Mouse (Mus musculus) forebrain, embryonic 15.5 days (tissue): ENCODE measurements around the gene Lmo1. TPM values are rescaled to one million over a fixed set of nuclear protein-coding genes. Genes with fewer than 3 reads are reported as not detected.
"Not testable (repeated sequence)": the region's sequence is repeated elsewhere in the genome, so short reads cannot be mapped to it uniquely, and the experiment has no call there.

Experiments used
- ATAC-seq: fragments of 200-750 bp; cut with Nextera tagmentation; replicated peaks from 2 replicates; pipeline ENCODE4 v1.8.0; 2017; ENCODE audit warnings: mild to moderate bottlenecking, moderate TSS enrichment, moderate library complexity
- H3K27ac ChIP-seq: fragments of 300-500 bp; sonication (generic); replicated peaks from 2 replicates; pipeline ENCODE4 v1.5.1; 2015; ENCODE audit warnings: mild to moderate bottlenecking, inconsistent platforms
- H3K27me3 ChIP-seq: fragments of 300-500 bp; sonication (generic); 2 replicates; pipeline ENCODE4 v1.6.1; 2015; ENCODE audit warnings: inconsistent platforms
- H3K36me3 ChIP-seq: fragments of 300-500 bp; sonication (generic); 2 replicates; pipeline ENCODE4 v1.6.1; 2015; ENCODE audit warnings: mild to moderate bottlenecking, inconsistent platforms
- H3K4me1 ChIP-seq: fragments of 300-500 bp; sonication (generic); 2 replicates; pipeline ENCODE4 v1.6.1; 2015; ENCODE audit warnings: inconsistent platforms
- H3K4me2 ChIP-seq: fragments of 300-500 bp; sonication (generic); replicated peaks from 2 replicates; pipeline ENCODE4 v1.6.1; 2015; ENCODE audit warnings: mild to moderate bottlenecking, inconsistent platforms
- H3K4me3 ChIP-seq: fragments of 300-500 bp; sonication (generic); 2 replicates; pipeline ENCODE4 v1.5.1; 2015; ENCODE audit warnings: mild to moderate bottlenecking, inconsistent platforms
- H3K9ac ChIP-seq: fragments of 300-500 bp; sonication (generic); replicated peaks from 2 replicates; pipeline ENCODE4 v1.6.1; 2015; ENCODE audit warnings: mild to moderate bottlenecking, inconsistent platforms
- H3K9me3 ChIP-seq: fragments of 300-500 bp; sonication (generic); 2 replicates; pipeline ENCODE4 v1.6.1; 2016; ENCODE audit warnings: inconsistent platforms
- WGBS: fragments of 180-500 bp; shearing (Covaris S2); methylation state at CpG from one replicate; pipeline ENCODE4 v1.1.7; 2015; ENCODE audit warnings: mixed read lengths; 5-methylcytosine and 5-hydroxymethylcytosine counted together
- polyA plus RNA-seq: library from polyadenylated mRNA; unstranded; fragments of >200 nt; fragmentation: Nextera tagmentation; extraction: Ambion mirVana; gene quantifications from 2 replicates; pipeline ENCODE4 v1.2.1, GENCODE M21; 2015

Gene Lmo1
- polyA plus RNA-seq, 1 experiment from 2014 or later = 102 TPM

- no peak overlapping the region for H3K9ac ChIP-seq
- no peaks in the 10 kb centered on the region for H3K36me3 ChIP-seq
- H3K9me3 ChIP-seq = no peaks in the 10 kb centered on the region
- ATAC-seq = no peak
- 76% methylated on average over 7 of the region's 7 CpGs for whole genome bisulfite sequencing
- peaks cover 11% of the 10 kb centered on the region; the same call in 1 of the 2 replicates for H3K27me3 ChIP-seq
- no peak overlapping the region for H3K27ac ChIP-seq
- H3K4me3 ChIP-seq = no peak overlapping the region
- no peak overlapping the region for H3K4me2 ChIP-seq
- no peaks in the 10 kb centered on the region for H3K4me1 ChIP-seq
Observed at GRCm38 (mm10) chr7:109097203-109097602, 77.8 kb downstream of the Lmo1 start.

- no peaks in the 10 kb centered on the region for H3K4me1 ChIP-seq
- no peak overlapping the region for H3K27ac ChIP-seq
- H3K4me2 ChIP-seq = no peak overlapping the region
- WGBS = 83% methylated on average over 4 of the region's 4 CpGs
- no peak overlapping the region for H3K9ac ChIP-seq
- peaks cover 8% of the 10 kb centered on the region; the same call in 1 of the 2 replicates for H3K27me3 ChIP-seq
- no peaks in the 10 kb centered on the region for H3K9me3 ChIP-seq
- H3K4me3 ChIP-seq = no peak overlapping the region
- no peaks in the 10 kb centered on the region for H3K36me3 ChIP-seq
- no peak for ATAC-seq
Observed at GRCm38 (mm10) chr7:109096618-109097017, 78.4 kb downstream of the Lmo1 start.

- H3K9ac ChIP-seq = no peak overlapping the region
- no peak for ATAC-seq
- no peaks in the 10 kb centered on the region for H3K27me3 ChIP-seq
- no peak overlapping the region for H3K27ac ChIP-seq
- no CpG with 5 or more reads among the region's 7 CpGs for WGBS
- no peaks in the 10 kb centered on the region for H3K4me1 ChIP-seq
- H3K4me2 ChIP-seq = no peak overlapping the region
- no peaks in the 10 kb centered on the region for H3K36me3 ChIP-seq
- no peaks in the 10 kb centered on the region for H3K9me3 ChIP-seq
- H3K4me3 ChIP-seq = no peak overlapping the region
Observed at GRCm38 (mm10) chr7:109094294-109094693, 80.7 kb downstream of the Lmo1 start.

- not testable (repeated sequence) for H3K27ac ChIP-seq, ATAC-seq, H3K9me3 ChIP-seq, H3K27me3 ChIP-seq, H3K36me3 ChIP-seq, H3K4me3 ChIP-seq, H3K4me2 ChIP-seq, H3K9ac ChIP-seq, H3K4me1 ChIP-seq
- no CpG with 5 or more reads among the region's 2 CpGs for WGBS
Observed at GRCm38 (mm10) chr7:109091316-109091715, 83.7 kb downstream of the Lmo1 start.

Other genes with a start within 250 kb of the Lmo1 start
- 0.04 TPM in 1 of 2 replicates, not detected in the other for gene Nlrp10, start 245.0 kb downstream of the Lmo1 start, polyA plus RNA-seq
- gene Eif3f, start 240.8 kb downstream of the Lmo1 start, polyA plus RNA-seq = 85.2 and 86.8 TPM in 2 replicates
- gene Tub, start 224.9 kb downstream of the Lmo1 start, polyA plus RNA-seq = 42.2 and 49.3 TPM in 2 replicates
- 28.2 and 30.4 TPM in 2 replicates for gene Ric3, start 91.9 kb downstream of the Lmo1 start, polyA plus RNA-seq